Mouse (Mus musculus): Measurements from ENCODE around the gene Nfatc4. TPM values are rescaled to one million over a fixed set of nuclear protein-coding genes. Genes with fewer than 3 reads are reported as not detected.

Nfatc4 gene
- polyA plus RNA-seq, 1 experiment from 2014 or later = 5.5 TPM

DNA sequence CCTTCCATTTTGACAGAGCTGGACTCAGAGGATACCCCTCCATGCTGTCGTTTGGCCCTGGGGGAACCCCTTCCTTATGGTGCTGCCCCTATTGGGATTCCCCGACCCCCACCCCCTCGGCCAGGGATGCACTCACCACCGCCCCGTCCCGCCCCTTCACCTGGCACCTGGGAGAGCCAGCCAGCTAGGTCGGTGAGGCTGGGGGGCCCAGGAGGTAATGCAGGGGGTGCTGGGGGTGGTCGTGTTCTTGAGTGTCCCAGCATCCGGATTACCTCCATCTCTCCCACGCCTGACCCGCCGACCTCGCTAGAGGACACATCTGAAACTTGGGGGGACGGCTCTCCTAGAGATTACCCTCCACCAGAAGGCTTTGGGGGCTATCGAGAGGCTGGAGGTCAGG lies 3.2 kb downstream of the Nfatc4 start:
- Histone ChIP-seq H3K4me2 (ENCODE audit: low read depth, low read length) (peak overlapping the region; percentile 87), H3K4me3 (ENCODE audit: low read depth, low read length) (peak overlapping the region; percentile 42), H3K27me3 (ENCODE audit: control insufficient read depth, insufficient read depth, low read length) (no peaks in the 10 kb centered on the region), H3K9ac (replicated peaks; ENCODE audit: low read depth, low read length) (no peak overlapping the region), H3K9me3 (ENCODE audit: control insufficient read depth, low read length) (no peaks in the 10 kb centered on the region), H3K36me3 (ENCODE audit: control insufficient read depth, insufficient read depth, low read length) (no peaks in the 10 kb centered on the region), H3K27ac (ENCODE audit: low read depth, low read length) (no peak overlapping the region), H3K4me1 (ENCODE audit: control insufficient read depth, insufficient read depth, low read length) (peaks cover 11% of the 10 kb centered on the region)
- ATAC-seq (ENCODE audit: low read depth) = 0 out of 2 replicates have a peak, but pooled peaks have one; percentile 2
- WGBS = 2% methylated on average over 15 of the region's 15 CpGs

DNA sequence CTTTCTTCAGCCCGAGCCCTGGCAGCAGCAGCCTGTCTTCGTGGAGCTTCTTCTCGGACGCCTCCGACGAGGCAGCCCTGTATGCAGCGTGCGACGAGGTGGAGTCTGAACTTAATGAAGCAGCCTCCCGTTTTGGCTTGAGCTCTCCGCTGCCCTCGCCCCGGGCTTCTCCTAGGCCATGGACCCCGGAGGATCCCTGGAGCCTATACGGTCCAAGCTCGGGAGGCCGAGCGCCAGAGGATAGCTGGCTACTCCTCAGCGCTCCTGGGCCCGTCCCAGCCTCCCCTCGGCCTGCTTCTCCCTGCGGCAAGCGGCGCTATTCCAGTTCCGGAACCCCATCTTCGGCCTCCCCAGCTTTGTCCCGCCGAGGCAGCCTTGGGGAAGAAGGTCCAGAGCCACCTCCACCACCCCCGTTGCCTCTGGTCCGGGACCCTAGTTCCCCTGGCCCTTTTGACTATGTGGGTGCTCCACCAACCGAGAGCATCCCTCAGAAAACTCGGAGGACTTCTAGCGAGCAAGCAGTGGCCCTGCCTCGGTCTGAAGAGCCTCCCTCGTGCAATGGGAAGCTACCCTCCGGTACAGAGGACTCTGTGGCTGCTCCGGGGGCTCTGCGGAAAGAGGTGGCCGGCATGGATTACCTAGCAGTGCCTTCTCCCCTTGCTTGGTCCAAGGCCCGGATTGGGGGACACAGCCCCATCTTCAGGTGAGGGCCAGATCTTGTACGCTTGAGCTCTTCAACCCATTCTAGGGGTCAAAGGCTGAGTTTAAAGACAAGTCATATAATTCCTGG lies 3.8 kb downstream of the Nfatc4 start:
- Histone ChIP-seq H3K27me3 (ENCODE audit: control insufficient read depth, insufficient read depth, low read length) (no peaks in the 10 kb centered on the region), H3K27ac (ENCODE audit: low read depth, low read length) (no peak overlapping the region), H3K4me3 (ENCODE audit: low read depth, low read length) (peak overlapping the region; percentile 42), H3K36me3 (ENCODE audit: control insufficient read depth, insufficient read depth, low read length) (no peaks in the 10 kb centered on the region), H3K4me1 (ENCODE audit: control insufficient read depth, insufficient read depth, low read length) (peaks cover 11% of the 10 kb centered on the region), H3K9ac (replicated peaks; ENCODE audit: low read depth, low read length) (no peak overlapping the region), H3K9me3 (ENCODE audit: control insufficient read depth, low read length) (no peaks in the 10 kb centered on the region), H3K4me2 (ENCODE audit: low read depth, low read length) (peak overlapping the region; percentile 87)
- no peak for ATAC-seq (ENCODE audit: low read depth)
- WGBS = 10% methylated on average over 40 of the region's 41 CpGs

DNA sequence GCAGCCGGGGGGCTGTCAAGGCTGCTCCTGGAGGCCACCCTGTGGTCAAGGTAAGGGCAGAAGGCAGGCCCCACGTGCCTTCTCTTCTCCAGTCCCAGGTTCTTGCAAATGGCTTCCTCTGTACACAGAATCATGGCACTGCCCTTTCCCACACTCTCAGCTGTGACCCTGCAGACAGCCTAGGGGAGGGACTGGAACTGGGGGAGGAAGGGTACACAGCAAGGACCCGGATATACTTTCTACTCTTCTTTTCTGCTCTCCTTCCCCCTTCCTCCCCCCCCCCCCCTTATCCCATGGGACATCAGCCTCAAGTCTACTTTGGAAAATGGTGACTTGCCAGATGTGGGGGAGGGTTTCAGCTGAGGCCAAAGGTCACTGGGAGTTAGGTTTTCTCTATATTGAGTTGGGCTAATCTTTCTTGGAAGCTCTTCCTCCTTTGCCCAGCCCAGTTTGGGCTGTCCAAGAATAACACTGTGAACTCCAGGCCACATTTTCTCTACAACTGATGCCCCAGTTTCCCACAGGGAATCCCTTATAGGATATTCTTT lies 5.8 kb downstream of the Nfatc4 start:
- ATAC-seq (ENCODE audit: low read depth) = no peak
- Histone ChIP-seq H3K36me3 (ENCODE audit: control insufficient read depth, insufficient read depth, low read length) (no peaks in the 10 kb centered on the region), H3K4me2 (ENCODE audit: low read depth, low read length) (no peak overlapping the region), H3K27ac (ENCODE audit: low read depth, low read length) (no peak overlapping the region), H3K9me3 (ENCODE audit: control insufficient read depth, low read length) (no peaks in the 10 kb centered on the region), H3K27me3 (ENCODE audit: control insufficient read depth, insufficient read depth, low read length) (no peaks in the 10 kb centered on the region), H3K4me1 (ENCODE audit: control insufficient read depth, insufficient read depth, low read length) (peaks cover 8% of the 10 kb centered on the region), H3K4me3 (ENCODE audit: low read depth, low read length) (no peak overlapping the region), H3K9ac (replicated peaks; ENCODE audit: low read depth, low read length) (no peak overlapping the region)
- 49% methylated on average over 3 of the region's 3 CpGs for WGBS

DNA sequence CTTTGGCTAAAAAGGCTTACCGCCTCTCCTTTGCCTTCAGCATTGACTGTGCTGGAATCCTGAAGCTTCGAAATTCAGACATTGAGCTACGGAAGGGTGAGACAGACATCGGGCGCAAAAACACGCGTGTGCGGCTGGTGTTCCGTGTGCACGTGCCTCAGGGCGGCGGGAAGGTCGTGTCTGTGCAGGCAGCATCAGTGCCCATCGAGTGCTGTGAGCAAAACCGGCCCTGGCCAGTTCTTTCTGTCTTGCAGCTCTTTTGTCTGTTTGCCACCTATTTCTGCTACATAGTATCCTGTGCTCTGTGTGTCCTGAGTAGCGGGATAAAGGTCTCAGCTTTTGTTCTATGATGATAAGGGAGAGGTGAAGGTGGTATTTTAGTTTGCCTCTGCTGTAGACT lies 6.9 kb downstream of the Nfatc4 start:
- Histone ChIP-seq H3K36me3 (ENCODE audit: control insufficient read depth, insufficient read depth, low read length) (no peaks in the 10 kb centered on the region), H3K9me3 (ENCODE audit: control insufficient read depth, low read length) (no peaks in the 10 kb centered on the region), H3K4me1 (ENCODE audit: control insufficient read depth, insufficient read depth, low read length) (peaks cover 7% of the 10 kb centered on the region), H3K4me2 (ENCODE audit: low read depth, low read length) (no peak overlapping the region), H3K9ac (replicated peaks; ENCODE audit: low read depth, low read length) (no peak overlapping the region), H3K27me3 (ENCODE audit: control insufficient read depth, insufficient read depth, low read length) (no peaks in the 10 kb centered on the region), H3K27ac (ENCODE audit: low read depth, low read length) (no peak overlapping the region), H3K4me3 (ENCODE audit: low read depth, low read length) (no peak overlapping the region)
- WGBS = 91% methylated on average over 16 of the region's 16 CpGs
- ATAC-seq (ENCODE audit: low read depth) = no peak

DNA sequence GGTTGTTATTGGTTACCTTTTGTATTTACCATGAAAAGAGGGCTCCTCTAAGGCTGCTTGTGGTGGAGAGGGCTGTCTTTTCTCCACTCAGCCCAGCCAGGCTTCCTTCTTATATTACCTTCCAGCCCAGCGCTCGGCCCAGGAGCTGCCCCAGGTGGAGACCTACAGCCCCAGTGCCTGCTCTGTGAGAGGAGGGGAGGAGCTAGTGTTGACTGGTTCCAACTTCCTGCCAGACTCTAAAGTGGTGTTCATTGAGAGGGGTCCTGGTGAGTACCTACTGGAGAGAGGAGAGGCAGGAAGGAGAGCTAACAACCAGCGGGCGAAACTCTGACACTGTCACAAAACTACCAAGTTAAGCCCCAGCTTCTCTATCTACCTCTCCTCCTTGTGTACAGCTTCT lies 7.4 kb downstream of the Nfatc4 start:
- ATAC-seq (ENCODE audit: low read depth) = no peak
- no peak overlapping the region for H3K9ac ChIP-seq (replicated peaks; ENCODE audit: low read depth, low read length)
- no peak overlapping the region for H3K4me3 ChIP-seq (ENCODE audit: low read depth, low read length)
- H3K4me1 ChIP-seq (ENCODE audit: control insufficient read depth, insufficient read depth, low read length) = 0 out of 2 replicates have a peak, but pooled peaks cover 3% of the 10 kb centered on the region
- no peaks in the 10 kb centered on the region for H3K27me3 ChIP-seq (ENCODE audit: control insufficient read depth, insufficient read depth, low read length)
- no peaks in the 10 kb centered on the region for H3K36me3 ChIP-seq (ENCODE audit: control insufficient read depth, insufficient read depth, low read length)
- 83% methylated on average over 4 of the region's 4 CpGs for WGBS
- no peak overlapping the region for H3K27ac ChIP-seq (ENCODE audit: low read depth, low read length)
- no peaks in the 10 kb centered on the region for H3K9me3 ChIP-seq (ENCODE audit: control insufficient read depth, low read length)
- H3K4me2 ChIP-seq (ENCODE audit: low read depth, low read length) = no peak overlapping the region

DNA sequence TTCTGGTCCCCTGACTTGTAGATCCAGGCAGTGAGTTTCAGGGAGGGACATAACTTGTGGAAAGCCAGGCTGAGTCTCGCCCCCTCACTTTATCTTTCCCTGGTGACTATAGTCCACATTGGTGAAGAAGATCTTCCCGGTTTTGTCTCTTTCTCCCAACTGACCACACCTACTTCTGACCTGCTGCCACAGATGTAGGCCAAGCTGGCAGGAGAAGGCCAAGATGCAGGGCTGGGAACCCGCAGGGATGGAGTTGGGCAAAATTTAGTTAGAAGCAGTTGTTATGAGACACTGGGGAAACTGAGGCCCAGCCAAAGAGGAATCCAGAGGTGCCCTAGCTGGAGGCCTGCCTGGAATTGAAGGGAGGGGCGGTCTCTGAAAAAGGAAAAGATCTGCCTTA lies 10.2 kb downstream of the Nfatc4 start:
- Histone ChIP-seq H3K36me3 (ENCODE audit: control insufficient read depth, insufficient read depth, low read length) (no peaks in the 10 kb centered on the region), H3K4me1 (ENCODE audit: control insufficient read depth, insufficient read depth, low read length) (no peaks in the 10 kb centered on the region), H3K27ac (ENCODE audit: low read depth, low read length) (no peak overlapping the region), H3K9ac (replicated peaks; ENCODE audit: low read depth, low read length) (no peak overlapping the region), H3K27me3 (ENCODE audit: control insufficient read depth, insufficient read depth, low read length) (no peaks in the 10 kb centered on the region), H3K4me3 (ENCODE audit: low read depth, low read length) (no peak overlapping the region), H3K9me3 (ENCODE audit: control insufficient read depth, low read length) (no peaks in the 10 kb centered on the region), H3K4me2 (ENCODE audit: low read depth, low read length) (no peak overlapping the region)
- no peak for ATAC-seq (ENCODE audit: low read depth)
- WGBS = 87% methylated on average over 4 of the region's 4 CpGs

DNA sequence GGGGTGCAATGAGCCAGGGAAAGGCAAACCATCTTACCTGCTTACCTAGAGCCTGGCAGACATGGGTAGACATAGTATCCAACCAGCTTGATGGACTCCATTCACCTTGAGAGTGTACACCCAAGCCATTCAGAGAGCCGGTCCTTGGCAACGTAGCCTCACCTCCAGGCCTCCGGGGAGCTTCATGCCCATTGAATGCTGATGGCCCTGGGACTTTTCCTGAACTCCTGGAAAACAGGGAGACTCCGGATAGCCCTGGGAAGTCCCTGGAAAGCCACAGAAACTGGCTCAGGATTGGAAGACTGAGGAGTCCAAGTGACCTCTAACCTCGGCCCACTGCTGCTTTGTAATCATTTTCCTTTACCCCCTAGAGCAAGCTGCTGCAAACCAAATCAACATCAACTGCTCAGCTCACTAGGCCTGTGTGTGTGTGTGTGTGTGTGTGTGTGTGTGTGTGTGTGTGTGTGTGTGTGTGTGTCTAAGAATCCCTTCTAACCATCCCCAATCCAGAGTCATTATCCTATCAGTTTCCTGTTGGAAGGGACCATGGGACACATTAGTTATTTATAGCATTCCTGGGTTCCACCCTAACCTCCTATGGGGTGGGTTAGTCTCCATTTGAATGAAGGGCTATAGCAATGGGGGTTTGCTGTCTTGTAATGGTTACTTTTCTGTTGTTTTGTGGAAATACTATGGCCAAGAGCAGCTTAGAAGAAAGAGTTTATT lies 12.0 kb downstream of the Nfatc4 start:
- Histone ChIP-seq H3K9ac (replicated peaks; ENCODE audit: low read depth, low read length) (no peak overlapping the region), H3K9me3 (ENCODE audit: control insufficient read depth, low read length) (no peaks in the 10 kb centered on the region), H3K27ac (ENCODE audit: low read depth, low read length) (no peak overlapping the region), H3K4me2 (ENCODE audit: low read depth, low read length) (no peak overlapping the region), H3K36me3 (ENCODE audit: control insufficient read depth, insufficient read depth, low read length) (no peaks in the 10 kb centered on the region), H3K4me1 (ENCODE audit: control insufficient read depth, insufficient read depth, low read length) (no peaks in the 10 kb centered on the region), H3K4me3 (ENCODE audit: low read depth, low read length) (no peak overlapping the region), H3K27me3 (ENCODE audit: control insufficient read depth, insufficient read depth, low read length) (no peaks in the 10 kb centered on the region)
- no peak for ATAC-seq (ENCODE audit: low read depth)
- WGBS = 87% methylated on average over 5 of the region's 5 CpGs

DNA sequence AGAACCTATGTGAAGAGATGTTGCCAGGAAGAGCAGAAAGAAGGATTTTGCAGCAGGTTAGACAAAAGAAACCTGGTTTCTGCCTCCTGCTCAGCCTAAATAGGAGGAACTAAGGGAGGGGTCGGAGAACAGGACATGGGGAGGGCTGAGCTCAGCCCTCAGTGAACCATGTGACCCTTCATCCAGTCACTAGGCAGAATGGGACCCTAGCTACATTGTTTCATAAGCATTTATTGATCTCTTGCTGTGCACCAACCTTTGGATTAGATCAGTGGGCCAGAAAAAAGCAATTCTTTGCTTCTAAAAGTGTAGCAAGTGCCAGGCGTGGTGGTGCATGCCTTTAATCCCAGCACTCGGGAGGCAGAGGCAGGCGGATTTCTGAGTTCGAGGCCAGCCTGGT lies 15.4 kb downstream of the Nfatc4 start:
- no peaks in the 10 kb centered on the region for H3K36me3 ChIP-seq (ENCODE audit: control insufficient read depth, insufficient read depth, low read length)
- H3K27ac ChIP-seq (ENCODE audit: low read depth, low read length) = no peak overlapping the region
- H3K9ac ChIP-seq (replicated peaks; ENCODE audit: low read depth, low read length) = no peak overlapping the region
- no peaks in the 10 kb centered on the region for H3K9me3 ChIP-seq (ENCODE audit: control insufficient read depth, low read length)
- no peaks in the 10 kb centered on the region for H3K4me1 ChIP-seq (ENCODE audit: control insufficient read depth, insufficient read depth, low read length)
- ATAC-seq (ENCODE audit: low read depth) = no peak
- no peak overlapping the region for H3K4me2 ChIP-seq (ENCODE audit: low read depth, low read length)
- WGBS = 87% methylated on average over 4 of the region's 5 CpGs
- H3K4me3 ChIP-seq (ENCODE audit: low read depth, low read length) = no peak overlapping the region
- H3K27me3 ChIP-seq (ENCODE audit: control insufficient read depth, insufficient read depth, low read length) = no peaks in the 10 kb centered on the region

DNA sequence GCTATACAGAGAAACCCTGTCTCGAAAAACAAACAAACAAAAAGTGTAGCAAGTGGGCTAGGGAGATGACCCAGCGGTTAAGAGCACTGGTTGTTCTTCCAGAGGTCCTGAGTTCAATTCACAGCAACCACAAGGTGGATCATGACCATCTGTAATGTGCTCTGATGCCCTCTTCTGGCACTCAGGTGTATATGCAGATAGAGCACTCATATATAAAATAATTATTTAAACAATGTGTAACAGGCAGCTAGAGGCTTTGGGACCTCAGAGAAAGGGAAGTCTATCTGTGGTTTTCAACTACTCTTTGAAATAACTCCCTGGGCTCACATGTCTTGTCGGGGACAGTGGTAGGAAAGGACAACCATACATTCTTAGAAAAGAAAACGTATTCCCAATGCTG lies 15.8 kb downstream of the Nfatc4 start:
- Histone ChIP-seq H3K9ac (replicated peaks; ENCODE audit: low read depth, low read length) (no peak overlapping the region), H3K4me2 (ENCODE audit: low read depth, low read length) (no peak overlapping the region), H3K27me3 (ENCODE audit: control insufficient read depth, insufficient read depth, low read length) (no peaks in the 10 kb centered on the region), H3K9me3 (ENCODE audit: control insufficient read depth, low read length) (no peaks in the 10 kb centered on the region), H3K4me3 (ENCODE audit: low read depth, low read length) (no peak overlapping the region), H3K36me3 (ENCODE audit: control insufficient read depth, insufficient read depth, low read length) (no peaks in the 10 kb centered on the region), H3K4me1 (ENCODE audit: control insufficient read depth, insufficient read depth, low read length) (no peaks in the 10 kb centered on the region), H3K27ac (ENCODE audit: low read depth, low read length) (no peak overlapping the region)
- 90% methylated on average over 4 of the region's 4 CpGs for WGBS
- ATAC-seq (ENCODE audit: low read depth) = no peak
